Mouse (Mus musculus): ENCODE data around the gene Nlrc5.
"Not testable (repeated sequence)": the region's sequence is repeated elsewhere in the genome, so short reads cannot be mapped to it uniquely, and the experiment has no call there.

The Nlrc5 gene

GRCm38 (mm10) chr8:94422270-94422669, 11.9 kb upstream of the Nlrc5 start:
- DNase-seq (ENCODE audit: low spot score) = no peak

- no peak for DNase-seq (ENCODE audit: low spot score)
These were observed 6.2 kb upstream of the Nlrc5 start for GRCm38 (mm10) chr8:94427953-94428352.

GRCm38 (mm10) chr8:94428420-94428819, 5.7 kb upstream of the Nlrc5 start:
- DNase-seq (ENCODE audit: low spot score) = no peak

- DNase-seq (ENCODE audit: low spot score) = no peak
These were observed 4.8 kb upstream of the Nlrc5 start for GRCm38 (mm10) chr8:94429376-94429775.

- DNase-seq (ENCODE audit: low spot score) = no peak
These were observed 1.9 kb upstream of the Nlrc5 start for GRCm38 (mm10) chr8:94432212-94432611.

GRCm38 (mm10) chr8:94434958-94435357, 802 bp downstream of the Nlrc5 start:
- no peak for DNase-seq (ENCODE audit: low spot score)

GRCm38 (mm10) chr8:94435397-94436111, 1.4 kb downstream of the Nlrc5 start:
- no peak for DNase-seq (ENCODE audit: low spot score)

GRCm38 (mm10) chr8:94436112-94436572, 2.0 kb downstream of the Nlrc5 start:
- DNase-seq (ENCODE audit: low spot score) = no peak

GRCm38 (mm10) chr8:94436900-94437299, 2.7 kb downstream of the Nlrc5 start:
- no peak for DNase-seq (ENCODE audit: low spot score)

- DNase-seq (ENCODE audit: low spot score) = no peak
These were observed 4.5 kb downstream of the Nlrc5 start for GRCm38 (mm10) chr8:94438659-94439058.

- DNase-seq (ENCODE audit: low spot score) = no peak
These were observed 5.5 kb downstream of the Nlrc5 start for GRCm38 (mm10) chr8:94439691-94440090.

GRCm38 (mm10) chr8:94440389-94440788, 6.2 kb downstream of the Nlrc5 start:
- no peak for DNase-seq (ENCODE audit: low spot score)

GRCm38 (mm10) chr8:94441686-94442085, 7.5 kb downstream of the Nlrc5 start:
- no peak for DNase-seq (ENCODE audit: low spot score)

- DNase-seq (ENCODE audit: low spot score) = no peak
These were observed 9.0 kb downstream of the Nlrc5 start for GRCm38 (mm10) chr8:94443153-94443552.

- DNase-seq (ENCODE audit: low spot score) = no peak
These were observed 10.3 kb downstream of the Nlrc5 start for GRCm38 (mm10) chr8:94444480-94444879.

- DNase-seq (ENCODE audit: low spot score) = no peak
These were observed 13.0 kb downstream of the Nlrc5 start for GRCm38 (mm10) chr8:94447142-94447541.

GRCm38 (mm10) chr8:94447583-94448324, 13.6 kb downstream of the Nlrc5 start:
- DNase-seq (ENCODE audit: low spot score) = no peak

GRCm38 (mm10) chr8:94452991-94453390, 18.8 kb downstream of the Nlrc5 start:
- DNase-seq (ENCODE audit: low spot score) = not testable (repeated sequence)

- DNase-seq (ENCODE audit: low spot score) = no peak
These were observed 19.8 kb downstream of the Nlrc5 start for GRCm38 (mm10) chr8:94453868-94454488.

GRCm38 (mm10) chr8:94454905-94455304, 20.7 kb downstream of the Nlrc5 start:
- no peak for DNase-seq (ENCODE audit: low spot score)

GRCm38 (mm10) chr8:94456071-94456470, 21.9 kb downstream of the Nlrc5 start:
- DNase-seq (ENCODE audit: low spot score) = no peak

- no peak for DNase-seq (ENCODE audit: low spot score)
These were observed 24.4 kb downstream of the Nlrc5 start for GRCm38 (mm10) chr8:94458567-94458966.

- no peak for DNase-seq (ENCODE audit: low spot score)
These were observed 35.5 kb downstream of the Nlrc5 start for GRCm38 (mm10) chr8:94469656-94470055.
